Mouse (Mus musculus) layer of hippocampus, postnatal 36 days (tissue): Measurements from ENCODE around the gene Irx5. TPM values are rescaled to one million over a fixed set of nuclear protein-coding genes. Genes with fewer than 3 reads are reported as not detected.

Source experiments
- DNase-seq, 2 experiments: peaks; one replicate each; pipeline ENCODE4 v3.0.0; 2022
- total RNA-seq, 2 experiments: library from RNA; stranded (reverse); gene quantifications; 2 replicates each; pipeline ENCODE4 v1.2.3; 2021

Gene Irx5
- total RNA-seq, 2 experiments from 2014 or later, result 0.12 TPM; not detected in 1

GRCm38 (mm10) chr8:92360083-92360861 lies 2.8 kb downstream of the Irx5 start:
- peak in 1 of 2 experiments; percentile 4 for DNase-seq

- peak; percentile 14 to 27 for DNase-seq
Observed at GRCm38 (mm10) chr8:92361546-92362351, 4.3 kb downstream of the Irx5 start.

- peak in 1 of 2 experiments; percentile 4 for DNase-seq
Observed at GRCm38 (mm10) chr8:92362396-92363115, 5.1 kb downstream of the Irx5 start.

GRCm38 (mm10) chr8:92363217-92364147 lies 6.1 kb downstream of the Irx5 start:
- DNase-seq, result peak in 1 of 2 experiments; percentile 6

- peak in 1 of 2 experiments; percentile 1 for DNase-seq
Observed at GRCm38 (mm10) chr8:92364148-92364775, 6.8 kb downstream of the Irx5 start.

GRCm38 (mm10) chr8:92364776-92365240 lies 7.4 kb downstream of the Irx5 start:
- DNase-seq, result peak in 1 of 2 experiments; percentile 9

GRCm38 (mm10) chr8:92365241-92365943 lies 8.0 kb downstream of the Irx5 start:
- peak; percentile 11 to 19 for DNase-seq

GRCm38 (mm10) chr8:92365944-92366735 lies 8.7 kb downstream of the Irx5 start:
- no peak for DNase-seq

GRCm38 (mm10) chr8:92366736-92367267 lies 9.4 kb downstream of the Irx5 start:
- DNase-seq, result no peak

GRCm38 (mm10) chr8:92379524-92379923 lies 22.1 kb downstream of the Irx5 start:
- DNase-seq, result no peak

- no peak for DNase-seq
Observed at GRCm38 (mm10) chr8:92380571-92380970, 23.1 kb downstream of the Irx5 start.

- no peak for DNase-seq
Observed at GRCm38 (mm10) chr8:92387893-92388292, 30.5 kb downstream of the Irx5 start.

- DNase-seq, result no peak
Observed at GRCm38 (mm10) chr8:92404218-92404617, 46.8 kb downstream of the Irx5 start.

- no peak for DNase-seq
Observed at GRCm38 (mm10) chr8:92408092-92408491, 50.7 kb downstream of the Irx5 start.

GRCm38 (mm10) chr8:92413583-92413982 lies 56.2 kb downstream of the Irx5 start:
- no peak for DNase-seq

- no peak for DNase-seq
Observed at GRCm38 (mm10) chr8:92420666-92421065, 63.2 kb downstream of the Irx5 start.
